Mouse (Mus musculus): Measurements from ENCODE around the gene Dctn2.
"Not testable (repeated sequence)": the region's sequence is repeated elsewhere in the genome, so short reads cannot be mapped to it uniquely, and the experiment has no call there.

GRCm38 (mm10) chr10:127309167-127309566 is 43.0 kb downstream of the Dctn2 start:
- TF ChIP-seq CTCF (IDR thresholded peaks at IDR 0.05; ENCODE audit: borderline replicate concordance, control insufficient read depth, extremely low read depth, insufficient read depth, low read length, poor library complexity); POLR2A (IDR thresholded peaks at IDR 0.05; ENCODE audit: control insufficient read depth, extremely low read depth, insufficient read depth, low read length, poor library complexity): not testable (repeated sequence)

All from thymus, adult 2 months (tissue).